Mouse (Mus musculus): ENCODE results near the gene Zfyve27. TPM values are rescaled to one million over a fixed set of nuclear protein-coding genes. Genes with fewer than 3 reads are reported as not detected.

Zfyve27 gene
- total RNA-seq, 2 experiments from 2014 or later = 44.6 to 55.1 TPM

DNA sequence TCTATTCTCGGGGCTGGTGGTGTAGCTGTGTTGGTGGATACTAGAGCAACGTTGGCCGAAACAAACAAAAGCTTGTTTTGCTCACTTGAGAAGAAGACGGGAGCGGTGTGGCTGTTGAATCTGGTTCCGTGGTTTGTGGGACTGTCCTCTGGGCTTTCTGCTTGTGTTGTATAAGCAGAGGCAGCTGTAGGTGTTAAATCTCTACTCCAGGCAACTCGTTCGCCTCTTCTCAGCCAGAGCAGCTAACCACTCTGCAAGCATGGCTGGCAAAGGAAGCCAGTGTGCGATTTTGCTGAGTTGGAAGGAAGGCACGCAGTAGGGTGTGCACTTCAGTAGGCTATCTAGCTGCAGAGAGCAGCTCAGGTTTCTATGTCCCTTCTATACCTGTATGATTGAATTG, 62.7 kb downstream of the Zfyve27 start:
- DNase-seq (ENCODE audit: low spot score in 2 of 2) = no peak

DNA sequence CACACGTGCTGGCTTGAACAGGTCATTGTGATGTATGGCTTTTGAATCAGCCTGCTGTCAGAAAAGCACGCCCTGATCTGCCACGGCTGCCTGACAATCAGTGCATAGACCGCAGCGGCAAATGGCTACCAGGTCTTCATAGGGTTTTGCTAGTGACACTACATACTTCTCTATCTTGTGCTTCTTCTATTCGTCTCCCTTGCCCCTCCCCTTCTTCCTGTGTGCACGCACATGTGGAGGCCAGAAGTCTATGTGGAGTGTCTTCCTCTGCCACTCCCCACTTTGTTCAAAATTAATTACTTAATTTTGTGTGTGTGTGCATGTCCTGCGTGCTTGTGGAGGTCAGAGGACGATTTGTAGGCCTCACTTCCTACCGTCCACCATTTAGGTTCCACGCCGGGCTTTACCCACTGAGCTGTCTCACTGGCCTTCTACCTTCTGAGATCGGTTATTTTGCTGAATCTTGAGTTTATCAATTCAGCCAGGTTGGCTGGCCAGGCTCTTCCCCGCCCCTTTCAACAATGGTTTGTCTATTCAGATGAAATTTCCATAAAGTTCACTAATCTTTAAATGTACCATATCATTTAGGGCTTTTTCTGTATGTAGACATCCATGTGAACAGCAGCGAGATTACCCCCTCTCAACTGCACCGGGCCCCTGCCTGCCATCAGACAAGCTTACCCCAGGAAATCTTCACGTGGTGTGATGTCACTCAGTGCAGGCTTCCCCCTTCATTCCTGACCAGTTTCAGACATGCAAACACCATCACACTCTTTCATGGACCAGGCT, 65.9 kb downstream of the Zfyve27 start:
- no peak for DNase-seq (ENCODE audit: low spot score in 2 of 2)

- no peak for DNase-seq (ENCODE audit: low spot score in 2 of 2)
These were observed 66.5 kb downstream of the Zfyve27 start for GRCm38 (mm10) chr19:42230288-42230568.

- DNase-seq (ENCODE audit: low spot score in 2 of 2) = no peak
These were observed 67.2 kb downstream of the Zfyve27 start for GRCm38 (mm10) chr19:42230986-42231385.

- no peak for DNase-seq (ENCODE audit: low spot score in 2 of 2)
These were observed 74.0 kb downstream of the Zfyve27 start for GRCm38 (mm10) chr19:42237602-42238340.

DNA sequence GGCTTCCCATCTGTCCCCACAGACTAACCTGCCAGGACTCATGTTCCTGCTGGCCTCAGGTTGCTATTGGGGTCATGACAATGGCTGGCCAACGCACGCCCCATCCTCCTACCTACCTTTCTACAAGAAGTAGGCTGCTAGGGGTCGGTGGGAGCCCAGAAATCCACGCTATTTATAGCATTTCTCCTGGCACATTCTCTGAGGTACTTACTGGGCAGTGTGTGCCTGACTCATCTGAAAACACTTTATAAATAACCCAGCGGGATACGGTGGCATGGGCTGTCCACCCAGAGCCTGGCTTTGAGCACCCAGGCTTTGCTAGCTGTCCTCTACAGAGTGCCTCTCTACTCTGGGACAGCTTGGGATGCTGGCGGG, 74.6 kb downstream of the Zfyve27 start:
- no peak for DNase-seq (ENCODE audit: low spot score in 2 of 2)

- no peak for DNase-seq (ENCODE audit: low spot score in 2 of 2)
These were observed 77.1 kb downstream of the Zfyve27 start for GRCm38 (mm10) chr19:42240881-42241280.

- no peak for DNase-seq (ENCODE audit: low spot score in 2 of 2)
These were observed 79.7 kb downstream of the Zfyve27 start for GRCm38 (mm10) chr19:42243401-42243800.

Other genes starting within 250 kb of the Zfyve27 start
- gene Exosc1, start 230.5 kb upstream of the Zfyve27 start, total RNA-seq (2021) = 10 to 100 TPM; 25.8 to 26.8 TPM
- 10 to 100 TPM; 26.3 to 29.6 TPM for gene Zdhhc16, start 230.5 kb upstream of the Zfyve27 start, total RNA-seq (2021)
- gene Mms19, start 182.8 kb upstream of the Zfyve27 start, total RNA-seq (2021) = 10 to 100 TPM; 17.3 to 22.1 TPM
- 10 to 100 TPM; 16.4 to 17.4 TPM for gene Ubtd1, start 182.2 kb upstream of the Zfyve27 start, total RNA-seq (2021)
- under 1 TPM; 0.64 to 0.76 TPM for gene Ankrd2, start 128.0 kb upstream of the Zfyve27 start, total RNA-seq (2021)
- 1 to 10 TPM; 4.2 to 6.5 TPM for gene Hoga1, start 118.3 kb upstream of the Zfyve27 start, total RNA-seq (2021)
- under 1 TPM; 0.35 to 0.36 TPM for gene 4933411K16Rik, start 111.7 kb upstream of the Zfyve27 start, total RNA-seq (2021)
- 1 to 10 TPM; 8.9 to 9.5 TPM for gene Morn4, start 77.6 kb upstream of the Zfyve27 start, total RNA-seq (2021)
- 10 to 100 TPM; 70.0 to 95.0 TPM for gene Pi4k2a, start 73.5 kb upstream of the Zfyve27 start, total RNA-seq (2021)
- gene Avpi1, start 34.9 kb upstream of the Zfyve27 start, total RNA-seq (2021) = 100 to 1,000 TPM in 1 of 2 experiments, 10 to 100 TPM in 1; 81.8 to 108 TPM
- gene Marveld1, start 16.6 kb upstream of the Zfyve27 start, total RNA-seq (2021) = 10 to 100 TPM; 33.9 to 41.1 TPM
- 1 to 10 TPM; 3.4 to 5.9 TPM for gene Sfrp5, start 38.3 kb downstream of the Zfyve27 start, total RNA-seq (2021)
- gene Golga7b, start 83.6 kb downstream of the Zfyve27 start, total RNA-seq (2021) = 1 to 10 TPM in 1 of 2 experiments, under 1 TPM in 1; 0.93 to 2.5 TPM

Measured in adrenal gland, adult 18-20 months (tissue).